Mouse (Mus musculus) embryonic facial prominence, embryonic 13.5 days (tissue): Measurements from ENCODE around the gene Zfp709. TPM values are rescaled to one million over a fixed set of nuclear protein-coding genes. Genes with fewer than 3 reads are reported as not detected.
"Not testable (repeated sequence)": the region's sequence is repeated elsewhere in the genome, so short reads cannot be mapped to it uniquely, and the experiment has no call there.

Experiments used
- ATAC-seq: fragments of 200-750 bp; cut with Nextera tagmentation; 2 replicates; pipeline ENCODE4 v1.8.0; 2017; ENCODE audit warnings: low read depth; ENCODE audit not compliant: insufficient number of reproducible peaks, insufficient read depth, low FRiP score, low TSS enrichment
- H3K27ac ChIP-seq: fragments of 300-500 bp; sonication (generic); 2 replicates; pipeline ENCODE4 v1.5.1; 2015; ENCODE audit warnings: moderate library complexity, mild to moderate bottlenecking, inconsistent platforms
- H3K27me3 ChIP-seq: fragments of 300-500 bp; sonication (generic); 2 replicates; pipeline ENCODE4 v1.6.1; 2015; ENCODE audit warnings: mild to moderate bottlenecking, inconsistent platforms
- H3K36me3 ChIP-seq: fragments of 300-500 bp; sonication (generic); 2 replicates; pipeline ENCODE4 v1.6.1; 2015; ENCODE audit warnings: mild to moderate bottlenecking, inconsistent platforms
- H3K4me1 ChIP-seq: fragments of 300-500 bp; sonication (generic); 2 replicates; pipeline ENCODE4 v1.6.1; 2015; ENCODE audit warnings: inconsistent platforms
- H3K4me2 ChIP-seq: fragments of 300-500 bp; sonication (generic); 2 replicates; pipeline ENCODE4 v1.6.1; 2015; ENCODE audit warnings: moderate library complexity, mild to moderate bottlenecking, inconsistent platforms
- H3K4me3 ChIP-seq: fragments of 300-500 bp; sonication (generic); 2 replicates; pipeline ENCODE4 v1.5.1; 2015; ENCODE audit warnings: mild to moderate bottlenecking, inconsistent platforms
- H3K9ac ChIP-seq: fragments of 300-500 bp; sonication (generic); 2 replicates; pipeline ENCODE4 v1.6.1; 2015; ENCODE audit warnings: mild to moderate bottlenecking, inconsistent platforms
- H3K9me3 ChIP-seq: fragments of 300-500 bp; sonication (generic); 2 replicates; pipeline ENCODE4 v1.6.1; 2016; ENCODE audit warnings: inconsistent platforms
- WGBS: fragments of 180-500 bp; shearing (Covaris S2); methylation state at CpG from one replicate; pipeline ENCODE4 v1.1.7; 2015; ENCODE audit warnings: mixed read lengths; 5-methylcytosine and 5-hydroxymethylcytosine counted together
- polyA plus RNA-seq: library from polyadenylated mRNA; unstranded; fragments of >200 nt; fragmentation: Nextera tagmentation; extraction: Ambion mirVana; gene quantifications from 2 replicates; pipeline ENCODE4 v1.2.1, GENCODE M21; 2015

Zfp709 gene
- polyA plus RNA-seq, 1 experiment from 2014 or later: 7.7 TPM

DNA sequence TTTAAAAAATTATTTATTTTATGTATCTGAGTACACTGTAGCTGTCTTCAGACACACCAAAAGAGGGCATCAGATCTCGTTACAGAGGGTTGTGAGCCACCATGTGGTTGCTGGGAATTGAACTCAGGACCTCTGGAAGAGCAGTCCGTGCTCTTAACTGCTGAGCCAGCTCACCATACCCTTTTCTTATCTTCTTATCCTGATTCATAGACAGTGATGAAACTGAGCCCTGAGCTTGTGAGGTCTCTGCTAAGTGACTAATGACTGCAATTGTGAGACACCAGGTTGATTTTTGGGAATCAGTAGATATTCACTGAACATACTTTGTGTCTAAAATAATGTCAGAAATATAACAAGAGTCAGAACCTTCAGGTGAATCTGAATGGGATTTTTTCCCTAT is 56.2 kb downstream of the Zfp709 start:
- not testable (repeated sequence) for H3K27me3 ChIP-seq, H3K36me3 ChIP-seq, H3K4me1 ChIP-seq, H3K4me2 ChIP-seq, ATAC-seq, H3K4me3 ChIP-seq, H3K9ac ChIP-seq, H3K27ac ChIP-seq
- H3K9me3 ChIP-seq: peaks cover 11% of the 10 kb centered on the region; the same call in 1 of the 2 replicates
- WGBS: 84% methylated on average over 2 of the region's 2 CpGs

DNA sequence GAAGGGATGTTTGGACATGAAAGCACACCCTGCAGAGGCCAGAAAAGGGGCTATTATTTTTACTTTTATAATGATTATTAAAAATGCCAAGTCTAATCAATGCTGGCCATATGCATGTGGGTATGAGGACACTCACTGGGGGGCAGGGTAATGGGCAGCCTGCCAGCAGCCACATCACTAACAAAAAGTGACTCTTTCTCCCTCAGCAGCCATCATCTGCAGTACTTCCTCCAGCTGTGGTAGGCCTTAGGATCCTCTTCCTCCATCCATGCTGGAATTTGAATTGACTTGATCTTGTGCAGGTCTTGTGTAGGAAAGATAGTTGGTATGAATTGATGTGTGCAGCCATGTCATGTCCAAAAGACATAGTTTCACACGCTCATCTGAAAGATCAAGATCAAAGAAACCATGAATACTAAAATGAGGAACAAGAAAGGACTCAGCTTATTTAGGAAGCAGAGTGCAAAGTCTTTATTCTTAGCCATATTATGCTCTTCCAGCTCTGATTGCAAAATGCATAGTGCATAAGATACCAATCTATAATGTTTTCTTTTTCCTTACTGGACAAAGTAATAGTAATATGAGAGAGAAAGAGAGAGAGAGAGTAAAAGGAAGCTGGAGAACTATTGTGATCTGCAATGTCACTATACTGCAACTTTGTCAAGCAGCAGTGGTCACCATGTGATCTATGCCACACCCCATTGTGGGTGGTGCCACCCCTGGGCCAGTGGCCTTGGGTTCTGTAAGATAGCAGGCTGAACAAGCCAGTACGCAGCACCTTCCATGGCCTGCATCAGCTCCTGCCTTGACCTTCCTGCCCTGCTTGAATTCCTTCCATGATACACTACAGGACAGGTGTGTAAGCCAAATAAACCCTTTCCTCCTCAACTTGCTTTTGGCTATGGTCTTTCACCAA is 58.7 kb downstream of the Zfp709 start:
- no peaks in the 10 kb centered on the region for H3K27me3 ChIP-seq
- H3K4me2 ChIP-seq: no peak overlapping the region
- H3K9ac ChIP-seq: no peak overlapping the region
- 0 out of 2 replicates have a peak, but pooled peaks cover 2% of the 10 kb centered on the region for H3K9me3 ChIP-seq
- no peaks in the 10 kb centered on the region for H3K36me3 ChIP-seq
- WGBS: 76% methylated on average over 2 of the region's 2 CpGs
- H3K27ac ChIP-seq: no peak overlapping the region
- no peak for ATAC-seq
- no peaks in the 10 kb centered on the region for H3K4me1 ChIP-seq
- no peak overlapping the region for H3K4me3 ChIP-seq

DNA sequence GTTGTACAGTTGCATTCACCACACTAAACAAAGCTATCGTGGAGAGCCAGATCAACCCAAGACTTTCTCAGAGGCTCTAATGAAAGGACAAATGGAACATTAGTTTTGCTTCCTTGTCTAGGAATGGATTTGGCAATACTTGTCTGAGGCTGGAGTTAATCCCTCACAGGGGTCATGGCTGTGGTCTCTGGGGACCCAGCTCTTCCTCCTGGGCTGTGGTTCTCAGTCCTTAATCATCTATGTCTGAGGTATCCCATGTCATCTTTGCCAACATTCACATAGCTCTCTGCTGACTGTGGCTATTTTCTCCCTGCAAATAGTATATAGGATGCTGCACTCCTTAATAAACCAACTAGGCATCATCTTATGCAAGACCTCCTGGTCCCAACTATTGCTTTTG is 60.0 kb downstream of the Zfp709 start:
- no peak overlapping the region for H3K4me2 ChIP-seq
- H3K4me1 ChIP-seq: no peaks in the 10 kb centered on the region
- no peak overlapping the region for H3K4me3 ChIP-seq
- H3K9ac ChIP-seq: no peak overlapping the region
- peaks cover 4% of the 10 kb centered on the region for H3K27me3 ChIP-seq
- no peaks in the 10 kb centered on the region for H3K36me3 ChIP-seq
- 94% methylated on average over 1 of the region's 1 CpGs for WGBS
- no peak overlapping the region for H3K27ac ChIP-seq
- H3K9me3 ChIP-seq: no peaks in the 10 kb centered on the region
- no peak for ATAC-seq

Other genes starting within 250 kb of the Zfp709 start
- gene Unc13a, start 210.3 kb upstream of the Zfp709 start, polyA plus RNA-seq: 0.87 and 1.2 TPM in 2 replicates
- gene Jak3, start 205.7 kb upstream of the Zfp709 start, polyA plus RNA-seq: 3.7 and 3.9 TPM in 2 replicates
- gene Insl3, start 192.8 kb upstream of the Zfp709 start, polyA plus RNA-seq: 0.89 TPM in 1 of 2 replicates, not detected in the other
- gene B3gnt3, start 180.2 kb upstream of the Zfp709 start, polyA plus RNA-seq: 0.63 and 0.89 TPM in 2 replicates
- gene Fcho1, start 156.3 kb upstream of the Zfp709 start, polyA plus RNA-seq: 4.3 and 5.5 TPM in 2 replicates
- 8.9 and 10.2 TPM in 2 replicates for gene Zfp882, start 26.6 kb downstream of the Zfp709 start, polyA plus RNA-seq
- 25.9 and 28.1 TPM in 2 replicates for gene Zfp617, start 26.6 kb downstream of the Zfp709 start, polyA plus RNA-seq
- 18.9 and 21.3 TPM in 2 replicates for gene Zfp961, start 69.0 kb downstream of the Zfp709 start, polyA plus RNA-seq
- gene Cyp4f18, start 127.6 kb downstream of the Zfp709 start, polyA plus RNA-seq: 0.34 and 0.56 TPM in 2 replicates
- not detected in 2 replicates for gene Olfr372, start 159.2 kb downstream of the Zfp709 start, polyA plus RNA-seq
- 0.11 TPM in 1 of 2 replicates, not detected in the other for gene Olfr373, start 201.2 kb downstream of the Zfp709 start, polyA plus RNA-seq
- 0.03 TPM in 2 replicates for gene Olfr374, start 225.0 kb downstream of the Zfp709 start, polyA plus RNA-seq